Mouse (Mus musculus) retina, embryonic 14.5 days (tissue): ENCODE data around the gene Itgb6.

Source experiments
- DNase-seq: peaks from one replicate; pipeline ENCODE4 v3.0.0-alpha.2; 2015; ENCODE audit warnings: low spot score

Itgb6 gene

DNA sequence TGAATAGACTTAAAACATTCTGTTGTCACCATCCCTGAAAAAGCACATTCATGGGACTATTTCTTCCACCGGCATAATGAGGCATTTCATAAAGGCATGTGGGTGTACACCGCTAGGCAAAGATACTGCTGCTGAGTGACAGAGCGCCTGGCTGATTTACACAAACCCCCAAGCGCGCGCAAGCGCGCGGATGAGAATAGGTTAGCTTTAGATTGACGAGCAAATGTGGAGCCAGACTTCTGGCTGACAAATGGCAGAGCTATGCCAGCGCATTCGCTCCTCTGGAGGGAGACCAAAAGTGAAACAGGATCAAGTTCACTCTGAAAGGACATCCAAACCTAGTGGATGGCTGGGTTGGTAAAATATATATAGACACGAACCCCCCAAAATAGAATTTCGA is at the start of gene Itgb6:
TSS of gene Itgb6 (minus strand) at position 130 of the 400 bp plus-strand sequence.
- no peak for DNase-seq

DNA sequence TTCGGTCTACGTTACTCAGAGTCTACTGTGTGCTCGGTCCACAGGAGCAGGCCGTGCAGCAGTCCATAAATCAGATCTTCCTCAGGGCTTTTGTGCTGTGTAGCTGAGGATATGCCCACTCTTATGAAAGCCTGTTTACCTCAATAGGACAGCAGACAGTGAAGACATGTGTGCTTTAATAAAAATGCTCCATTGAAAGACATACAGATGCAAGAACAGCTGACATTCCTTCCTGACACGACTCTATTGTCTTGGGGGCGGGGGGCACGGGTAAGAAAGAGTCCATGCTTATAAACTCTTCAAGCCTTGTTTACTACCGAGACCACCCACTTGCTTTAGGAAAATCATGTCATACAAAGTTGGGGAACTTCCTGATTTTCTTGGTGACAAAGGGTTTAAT is 44.0 kb upstream of the Itgb6 start:
- peak; percentile 4 for DNase-seq

DNA sequence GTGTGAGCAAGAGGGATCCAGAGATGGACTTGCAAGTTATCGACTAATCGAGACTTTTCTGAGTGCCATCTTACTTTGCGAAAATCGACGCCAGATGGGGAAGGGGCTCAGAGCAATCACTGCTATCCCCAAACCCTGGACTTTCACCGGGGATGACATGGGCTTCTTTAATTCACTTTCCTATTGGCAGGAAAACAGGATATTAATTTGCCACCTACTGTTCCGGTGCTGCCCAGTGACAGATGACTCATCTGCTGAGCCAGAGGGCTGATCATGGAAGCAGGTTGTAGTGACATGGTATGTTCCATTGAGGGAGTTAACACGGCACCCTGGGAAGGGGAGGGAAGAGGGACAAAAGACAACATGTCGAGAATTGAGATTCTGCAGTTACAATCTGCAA is 33.8 kb upstream of the Itgb6 start:
- DNase-seq, result no peak

DNA sequence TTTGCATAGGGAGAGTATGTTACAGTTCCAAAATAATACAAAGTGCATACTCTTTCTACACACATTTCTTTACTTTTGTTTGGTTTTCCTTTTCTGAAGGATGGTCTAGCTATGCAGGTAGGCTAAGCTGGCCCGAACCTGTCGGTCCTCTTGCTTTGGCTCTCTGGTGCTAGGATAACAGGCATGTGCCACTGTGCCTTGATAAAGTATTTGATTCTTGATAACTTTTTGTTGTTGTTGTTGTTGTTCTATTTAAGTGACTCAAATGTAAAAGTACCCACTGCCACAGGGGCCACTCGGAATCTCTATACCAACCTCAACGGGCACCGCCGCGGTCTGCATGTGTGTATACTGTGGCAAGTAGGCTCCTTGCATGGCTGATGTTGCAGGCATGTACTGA is 32.7 kb upstream of the Itgb6 start:
- DNase-seq, result no peak

DNA sequence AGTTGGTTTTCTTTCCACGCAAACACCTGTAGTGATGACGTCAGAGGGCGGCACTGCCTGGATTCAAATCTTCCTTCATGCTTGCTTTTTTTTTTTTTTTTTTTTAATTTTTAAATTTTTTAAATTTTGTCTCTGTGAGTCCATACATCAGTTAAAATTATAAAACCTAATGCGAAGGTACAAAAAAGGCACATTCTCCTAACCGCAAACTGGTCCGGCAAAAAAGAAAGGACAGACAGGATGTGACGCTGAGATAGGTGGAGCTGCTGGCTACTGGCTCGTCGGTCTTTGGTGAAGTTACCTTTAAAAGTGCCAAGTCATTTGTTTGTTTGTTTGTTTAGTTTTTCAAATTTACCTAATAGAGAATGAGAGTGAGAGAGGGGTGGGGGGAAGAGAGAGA is 28.8 kb upstream of the Itgb6 start:
- DNase-seq, result no peak

DNA sequence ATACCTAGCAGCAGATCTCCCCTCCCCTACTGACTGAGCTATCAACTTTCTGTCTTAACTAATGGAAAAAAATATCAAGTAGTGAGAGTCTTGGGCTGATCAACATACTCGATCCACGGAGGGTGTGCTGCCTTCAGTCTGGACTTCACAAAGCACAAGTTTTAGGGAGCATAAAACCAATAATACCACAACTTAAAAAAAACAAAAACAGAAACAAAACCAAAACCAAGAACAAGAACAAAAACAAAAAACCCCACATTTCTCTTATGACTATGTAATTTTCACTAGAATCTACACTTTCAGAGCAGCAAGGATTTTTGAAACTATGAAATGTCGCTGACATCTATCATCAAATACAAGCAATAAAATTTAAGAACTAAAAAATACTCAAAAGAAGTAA is 28.1 kb upstream of the Itgb6 start:
- DNase-seq, result no peak

DNA sequence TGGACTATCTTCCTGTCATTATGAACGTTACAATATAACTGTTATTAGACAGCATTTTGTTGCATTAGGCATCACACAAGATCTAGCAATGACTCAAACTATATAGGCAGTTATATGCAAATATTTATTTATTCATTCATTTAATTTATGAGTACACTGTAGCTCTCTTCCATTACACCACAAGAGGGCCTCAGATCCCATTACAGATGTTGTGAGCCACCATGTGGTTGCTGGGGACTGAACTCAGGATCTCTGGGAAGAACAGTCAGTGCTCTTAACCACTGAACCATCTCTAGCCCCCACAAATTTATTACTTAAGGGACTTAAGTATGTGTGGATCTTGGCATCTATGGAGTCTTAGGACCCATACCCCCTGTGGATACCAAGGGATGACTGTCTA is 26.1 kb upstream of the Itgb6 start:
- DNase-seq, result no peak

DNA sequence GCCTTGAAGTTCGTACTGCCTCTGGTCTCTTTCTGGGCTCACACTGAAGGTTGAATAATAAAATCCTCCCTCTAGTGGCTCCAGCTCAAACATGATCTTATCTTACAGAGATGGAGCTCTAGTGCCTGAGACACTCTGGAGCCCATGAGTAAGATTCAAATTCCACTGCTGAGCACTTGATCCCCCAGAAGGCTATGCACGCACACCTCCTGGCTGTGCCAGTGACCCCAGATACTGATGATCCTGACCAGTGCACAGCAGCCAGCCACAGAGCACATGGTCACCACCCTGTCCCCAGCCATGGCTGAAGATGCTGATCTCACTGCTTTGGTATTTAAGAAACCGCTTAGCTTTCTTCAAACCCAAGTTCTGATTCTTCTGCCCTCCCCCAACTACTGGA is 25.1 kb upstream of the Itgb6 start:
- DNase-seq, result no peak

DNA sequence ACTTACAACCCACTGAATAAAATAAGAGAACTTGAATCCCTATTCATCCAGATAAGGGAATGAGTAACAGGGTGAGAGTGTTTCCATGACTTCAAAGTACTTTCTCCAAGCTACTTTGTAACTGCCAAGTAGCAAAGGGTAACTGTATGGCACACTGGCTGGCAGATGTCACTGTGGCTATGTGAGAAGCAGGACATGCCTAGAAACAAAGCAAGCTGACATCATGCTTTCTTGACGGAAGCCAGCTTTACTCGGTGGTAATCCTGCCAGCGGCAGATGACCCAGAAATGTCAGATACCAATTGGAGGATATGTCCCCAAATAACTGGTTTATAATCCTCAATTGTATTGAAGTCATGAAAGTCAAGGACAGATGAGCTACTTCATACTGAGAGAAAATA is 22.2 kb upstream of the Itgb6 start:
- peak; percentile 41 for DNase-seq

DNA sequence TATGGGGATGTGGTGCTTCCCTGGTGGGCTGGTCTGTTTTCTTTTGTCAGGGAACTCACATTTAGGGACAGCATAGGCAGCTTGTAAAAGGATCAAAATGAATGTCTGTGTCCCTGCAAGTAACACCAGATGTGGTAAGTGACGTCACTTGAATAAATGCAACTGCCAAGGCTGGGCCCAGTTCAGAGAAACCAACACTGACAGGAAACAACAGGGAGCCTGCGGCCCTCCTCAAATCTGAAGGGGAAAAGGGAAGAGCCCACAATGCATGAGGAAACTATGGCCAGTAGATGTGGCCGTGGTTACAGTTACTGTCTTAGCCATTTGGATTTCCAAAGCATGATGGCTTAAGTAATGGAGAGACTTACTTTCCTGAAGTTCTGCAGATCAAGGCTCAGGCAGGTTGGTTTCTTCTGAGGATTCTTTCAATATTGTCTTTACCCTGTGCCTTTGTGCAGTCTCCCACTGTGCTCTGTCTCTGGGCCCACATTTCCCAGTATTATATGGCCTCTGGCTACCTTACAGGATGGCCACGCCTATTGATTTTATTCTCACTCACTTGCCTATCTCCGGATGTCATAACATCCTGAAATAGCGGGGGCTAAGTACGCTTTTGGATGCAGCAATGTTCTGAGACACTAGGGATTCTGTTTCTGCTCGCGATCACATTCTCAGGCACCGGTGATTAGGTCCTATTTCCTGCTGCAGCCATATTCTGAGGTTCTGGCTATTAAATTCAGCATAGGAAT is 17.1 kb upstream of the Itgb6 start:
- DNase-seq, result no peak

DNA sequence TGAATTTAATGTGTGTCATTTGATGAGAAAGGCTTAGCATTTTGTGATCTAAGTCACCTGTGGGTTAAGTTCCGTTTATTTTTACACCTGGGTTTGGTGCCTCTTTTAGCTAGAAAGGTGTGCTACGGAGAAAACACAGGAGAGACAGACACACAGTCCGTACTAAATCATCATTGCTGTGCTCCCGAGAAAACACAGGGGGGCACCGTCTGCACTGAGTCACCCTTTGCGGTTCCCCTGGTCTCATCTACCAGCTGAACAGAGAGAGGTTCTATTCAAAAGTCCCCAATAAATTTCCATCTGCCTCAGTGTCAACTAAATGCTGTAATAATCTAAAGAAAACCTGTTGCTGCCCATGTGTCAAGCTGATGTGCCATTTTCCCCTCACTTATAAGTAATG is 8.5 kb upstream of the Itgb6 start:
- DNase-seq, result no peak

DNA sequence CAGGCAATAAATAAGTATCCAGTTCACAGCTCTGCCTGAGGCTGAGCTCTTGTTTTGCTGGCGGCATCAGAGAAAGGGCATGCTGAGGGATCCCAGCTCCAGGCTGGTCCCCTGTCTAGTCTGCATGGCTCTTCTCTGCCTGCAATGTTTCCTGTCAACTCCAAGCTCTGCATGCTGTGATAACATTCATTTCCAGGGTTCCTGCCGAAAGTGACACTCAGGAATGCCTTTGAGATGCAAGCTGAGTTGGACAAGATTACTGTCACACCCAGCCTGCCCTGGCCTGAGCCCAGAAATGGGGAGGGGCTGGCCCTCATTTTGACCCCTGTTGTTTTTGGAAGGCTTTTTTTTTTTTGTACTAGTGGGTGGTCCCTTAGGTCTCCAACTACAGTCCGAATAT is 7.6 kb upstream of the Itgb6 start:
- DNase-seq, result no peak

DNA sequence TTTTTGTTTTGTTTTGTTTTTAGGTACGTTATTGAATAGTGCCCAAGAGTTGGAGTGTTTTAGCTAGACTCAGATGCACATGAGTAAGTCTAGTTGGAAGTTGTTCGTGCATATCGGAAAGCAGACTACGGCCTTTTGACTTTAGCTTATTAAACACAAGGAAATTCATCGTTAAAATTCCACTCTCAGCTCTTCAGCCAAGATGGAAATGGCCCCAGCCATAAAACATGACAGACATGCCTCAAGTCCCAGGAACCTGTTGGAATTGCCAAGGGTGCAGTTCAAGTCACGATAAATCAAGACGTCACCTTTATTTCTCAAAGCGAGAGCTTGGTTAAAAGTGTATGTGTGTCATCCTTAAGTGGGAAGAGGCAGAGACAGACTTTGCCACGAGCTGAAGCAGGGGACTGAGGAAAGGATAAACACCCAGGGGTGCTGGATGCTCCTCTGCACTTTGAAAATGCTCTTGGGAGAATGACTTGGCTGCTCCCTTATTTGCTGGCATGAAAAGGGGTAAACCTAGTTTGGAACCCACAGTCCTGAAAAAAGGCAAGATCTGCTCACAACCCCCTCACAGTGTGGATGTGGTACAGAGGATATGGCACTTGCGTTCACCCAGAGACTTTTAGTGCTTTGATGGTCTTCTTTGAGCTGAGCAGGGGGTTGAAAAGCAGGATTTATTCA is 6.6 kb upstream of the Itgb6 start:
- no peak for DNase-seq

DNA sequence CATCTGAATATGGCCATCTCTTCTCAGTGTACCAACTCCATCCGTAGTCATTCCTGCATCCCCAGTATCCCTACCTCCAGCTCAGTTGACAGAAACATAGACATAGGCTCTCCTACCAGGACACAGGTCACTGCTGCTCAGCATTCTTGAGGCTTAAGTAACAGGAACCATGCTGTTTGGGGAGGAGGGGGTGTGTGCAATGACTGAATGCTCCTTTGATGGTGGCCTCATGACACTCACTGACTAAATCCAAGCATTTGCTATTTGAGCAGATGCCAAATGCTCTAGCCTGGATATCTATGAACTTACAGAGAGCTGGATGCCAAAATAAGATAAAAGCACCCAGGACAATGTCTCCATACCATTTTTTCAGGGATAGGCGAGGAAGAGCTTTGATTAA is 2.2 kb upstream of the Itgb6 start:
- DNase-seq, result no peak

DNA sequence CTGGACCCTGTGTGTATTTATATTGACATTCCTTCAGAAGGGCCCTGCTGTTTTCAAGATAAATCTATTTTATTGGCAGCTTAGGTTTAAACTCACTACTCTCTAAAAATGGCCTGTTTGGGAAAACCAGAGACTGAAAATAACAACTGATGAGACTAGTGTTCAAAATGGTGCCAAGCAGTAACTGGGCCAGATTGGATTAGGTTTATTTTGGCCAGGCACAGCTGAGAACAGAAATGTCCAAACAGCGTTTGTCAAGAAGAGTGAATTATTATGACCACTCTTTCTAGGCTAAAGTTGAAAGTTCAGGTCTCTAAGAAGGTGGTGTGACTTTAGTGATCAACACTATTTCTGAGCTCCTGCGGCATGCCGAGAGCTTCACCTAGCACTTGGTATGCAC is 524 bp upstream of the Itgb6 start:
- no peak for DNase-seq

DNA sequence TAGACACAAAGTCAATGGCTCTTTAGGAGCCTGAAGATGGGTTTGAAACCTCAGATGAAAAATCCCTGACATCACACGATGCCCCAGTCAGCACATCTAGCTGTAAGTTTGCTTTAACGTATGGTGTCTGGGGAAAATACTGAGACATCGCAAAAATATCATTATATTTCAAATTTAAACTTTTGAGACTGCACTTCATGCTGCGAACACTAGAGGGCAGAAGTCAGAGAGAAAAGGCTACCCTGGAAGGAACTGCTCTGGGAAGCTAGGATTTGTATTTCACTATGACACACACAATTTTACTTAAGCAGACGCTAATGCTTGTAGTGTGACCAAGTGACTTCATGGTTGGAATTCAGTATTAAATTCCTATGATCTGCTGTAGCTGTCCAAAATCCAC is 1.5 kb downstream of the Itgb6 start:
- peak; percentile 65 for DNase-seq

DNA sequence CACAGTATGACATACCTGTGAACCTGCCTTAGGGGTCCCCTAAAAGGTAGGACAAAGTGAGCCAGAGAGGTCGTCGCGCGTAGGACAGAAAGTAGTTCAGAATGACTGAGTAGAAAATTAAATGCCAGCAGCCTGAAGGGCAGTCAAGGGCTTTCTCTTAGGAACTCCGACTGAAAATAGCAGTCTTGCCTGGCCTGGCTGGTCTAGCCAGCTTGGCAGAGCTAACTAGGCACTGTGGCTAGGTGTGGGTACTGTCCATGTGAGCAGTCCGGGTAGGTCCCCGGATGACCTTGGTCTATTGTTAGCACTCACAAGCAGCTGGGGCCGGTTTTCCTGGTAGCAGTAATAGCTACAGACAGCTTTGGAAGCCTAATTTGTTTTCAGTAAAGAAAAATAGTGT is 2.2 kb downstream of the Itgb6 start:
- no peak for DNase-seq

DNA sequence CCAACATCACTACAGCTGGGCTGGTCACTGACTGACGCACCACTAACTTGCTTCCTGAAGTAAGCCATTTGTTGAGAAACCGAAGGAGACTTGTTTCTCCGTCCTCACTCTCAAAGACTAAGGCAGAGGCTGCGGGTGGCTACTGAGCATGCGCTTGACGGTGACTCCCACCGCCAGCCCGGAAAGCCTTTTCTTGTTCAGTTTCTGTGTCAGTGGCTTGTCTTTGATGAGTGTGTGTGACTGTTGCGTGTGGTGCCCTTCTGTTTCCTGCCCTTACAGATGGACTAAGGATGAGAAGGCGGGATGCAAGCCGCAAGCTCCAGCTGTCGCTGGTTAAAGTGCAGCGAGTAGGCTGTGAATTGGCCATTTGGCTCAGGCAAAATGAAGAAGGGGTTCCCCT is 5.1 kb downstream of the Itgb6 start:
- DNase-seq, result peak; percentile 63

DNA sequence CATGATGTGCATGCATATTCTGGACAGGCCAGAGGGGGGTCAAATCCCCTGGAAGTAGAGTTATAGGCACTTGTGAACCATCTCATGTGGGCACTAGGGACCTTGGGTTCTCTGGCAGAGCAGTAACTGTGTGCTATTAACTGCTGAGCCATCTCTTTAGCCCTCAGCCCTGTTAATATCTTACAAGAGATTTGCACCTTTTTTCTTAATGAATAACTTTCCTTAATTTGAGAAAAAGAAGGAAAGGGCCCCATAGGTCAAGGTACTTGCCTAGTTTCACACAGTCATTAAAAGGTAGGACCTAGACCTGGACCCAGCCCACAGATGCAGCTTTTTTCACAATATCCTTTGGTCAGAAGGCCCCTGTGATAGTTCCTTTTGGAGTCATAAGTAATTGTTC is 5.9 kb downstream of the Itgb6 start:
- DNase-seq, result no peak

DNA sequence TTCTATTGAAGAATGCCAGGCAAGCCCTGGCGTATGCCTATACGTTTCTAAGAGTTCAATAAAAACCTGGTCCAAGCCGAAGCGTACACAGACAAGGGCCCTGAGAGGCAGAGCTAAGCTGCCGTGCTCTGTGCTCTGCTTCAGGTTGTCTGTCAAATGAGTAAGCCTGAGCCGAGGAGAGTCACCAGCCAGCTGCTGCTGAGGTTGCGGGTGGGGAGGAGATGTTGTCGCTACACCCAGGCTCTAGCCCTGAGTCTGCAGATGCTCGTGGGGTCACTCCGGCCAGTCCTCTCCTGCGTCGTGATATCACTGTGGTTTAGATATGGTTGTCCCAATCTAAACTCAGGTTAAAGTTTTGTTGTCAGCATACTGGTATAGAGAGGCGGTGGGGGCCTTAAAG is 6.7 kb downstream of the Itgb6 start:
- DNase-seq, result no peak

DNA sequence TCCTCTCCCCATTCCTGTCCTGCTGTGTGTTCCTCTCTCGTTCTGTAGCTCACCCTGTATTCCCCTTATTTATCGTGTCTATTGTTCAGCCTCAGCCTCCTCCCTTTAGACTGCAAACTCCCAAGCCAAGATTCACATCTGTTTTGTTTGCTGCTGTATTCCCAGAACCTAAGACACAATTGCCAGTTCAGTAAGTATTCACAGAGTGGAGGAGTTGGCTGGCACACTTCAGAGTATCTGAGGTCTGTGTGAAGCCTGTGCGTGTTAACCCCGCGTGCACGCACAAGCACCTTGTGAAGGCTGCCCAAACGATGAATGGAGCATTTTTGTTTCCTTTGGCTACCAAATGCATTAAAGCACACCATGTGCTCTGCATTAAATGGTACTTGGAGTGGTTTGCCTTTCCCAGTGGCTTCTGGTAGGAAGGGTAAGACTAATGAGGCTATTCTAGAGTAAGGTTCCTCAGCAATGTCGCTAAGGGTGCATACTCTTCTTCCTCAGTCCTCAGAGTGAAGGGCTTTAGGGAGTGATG is 7.4 kb downstream of the Itgb6 start:
- DNase-seq, result no peak

DNA sequence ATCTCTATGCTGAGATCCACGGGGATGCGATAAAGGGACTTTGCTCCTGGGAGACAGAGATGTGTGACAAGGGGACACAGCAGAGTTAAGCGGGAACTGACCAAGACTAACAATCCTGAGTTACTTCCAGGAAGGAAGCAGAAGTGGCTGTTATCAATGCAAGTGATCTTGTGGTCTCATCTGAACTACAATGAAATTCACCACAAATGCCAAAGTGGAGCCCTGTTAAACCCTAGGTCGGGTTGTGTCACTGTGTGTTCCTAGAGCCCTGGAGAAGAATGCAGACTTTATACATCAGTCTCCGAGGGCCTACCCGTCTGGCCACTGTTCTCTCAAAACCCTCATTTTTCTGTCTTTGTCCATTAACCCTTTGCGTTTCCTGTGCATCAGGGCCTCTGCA is 8.0 kb downstream of the Itgb6 start:
- peak; percentile 41 for DNase-seq

DNA sequence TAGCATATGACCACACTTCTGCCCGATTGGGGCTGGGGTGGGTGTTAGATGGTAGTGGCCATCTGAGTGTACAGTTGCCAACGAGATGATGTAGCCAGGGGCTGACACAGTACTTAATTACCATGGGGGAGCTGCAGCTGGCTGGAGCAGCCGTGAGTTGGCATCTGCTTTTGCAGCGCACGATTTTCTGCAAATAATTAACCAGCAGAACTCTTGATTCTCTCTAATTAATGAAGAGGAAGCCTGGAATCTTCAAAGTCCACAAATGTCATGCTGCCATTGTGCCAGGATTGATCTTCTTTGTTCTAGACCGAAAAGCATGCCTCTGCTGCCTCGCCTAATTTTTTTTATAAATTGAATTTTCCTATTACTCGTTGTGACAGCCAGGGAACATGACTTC is 8.6 kb downstream of the Itgb6 start:
- peak; percentile 81 for DNase-seq

DNA sequence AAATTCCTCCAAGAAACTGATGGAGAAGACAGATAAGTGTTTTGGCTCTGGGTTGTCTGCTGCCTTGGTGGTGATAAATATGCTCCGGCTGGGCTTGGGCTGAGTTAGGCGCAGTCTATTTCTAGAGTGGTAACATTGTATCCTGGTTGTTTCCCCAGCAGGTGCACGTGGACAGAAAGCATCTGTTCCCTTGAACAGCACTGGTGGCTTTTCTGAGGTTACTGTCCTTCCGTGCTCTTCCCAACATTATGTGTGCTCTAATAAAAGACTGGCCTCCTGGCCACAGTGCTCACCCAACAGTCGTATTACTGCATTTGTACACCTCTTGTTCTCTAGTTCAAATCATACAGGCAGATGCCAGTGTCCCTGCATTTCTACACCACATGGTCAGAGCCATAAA is 9.6 kb downstream of the Itgb6 start:
- no peak for DNase-seq
